21 mouse cellular contexts compared by ENCODE assay signal in genomic region chr2:64947484-64947883, GRCm38 (mm10).
A peak's percentile ranks its signal among the peaks of the same experiment; 100 is the strongest.
DNase-seq lines count a peak whose midpoint lies in the region; ATAC-seq and TF ChIP-seq lines count a peak whose summit lies in the region.
"Had no signal": no experiment of that assay in that cellular context is flagged by ENCODE, and none has a peak within 500 bp of the region (broad histone marks: within the 10 kb centered on the region; RNA-seq: fewer than 3 reads in every experiment).

No protein-coding gene starts in this region.

- no peaks in the 10 kb centered on the region for H3K9me3 ChIP-seq in heart, postnatal 0 days (replicated peaks; ENCODE audit: control insufficient read depth, low read length)
- no peaks in the 10 kb centered on the region for H3K9me3 ChIP-seq in lung, postnatal 0 days (ENCODE audit: low read length)
- H3K9me3 ChIP-seq: G1E; heart, embryonic 10.5 days; hindbrain, embryonic 12.5 days; kidney, embryonic 15.5 days; neural tube, embryonic 12.5 days had no signal

- no peak for TF ChIP-seq EP300 in heart, postnatal 0 days (IDR thresholded peaks at IDR 0.05; ENCODE audit: low read depth)
- no peak for TF ChIP-seq EP300 in lung, postnatal 0 days (IDR thresholded peaks at IDR 0.05)

- no peak for DNase-seq in heart, postnatal 0 days (ENCODE audit: low spot score)
- DNase-seq in heart, adult 9 months (ENCODE audit: low spot score in 2 of 2): no peak
- no peak for DNase-seq in lung, postnatal 0 days (ENCODE audit: low spot score)
- no peak for DNase-seq in lung, postnatal 10 days
- DNase-seq in ES-CJ7 (ENCODE audit: low read depth, low spot score): peak; percentile 38
- no peak for DNase-seq in left cerebral cortex, postnatal 10 days (ENCODE audit: extremely low spot score in 1 of 2, low spot score in 2 of 2)
- DNase-seq in kidney, adult 2 months: no peak
- DNase-seq: adrenal gland, postnatal 36 days; cerebellum, adult 11-12 months; cerebellum, postnatal 14 days; gastrocnemius, postnatal 10 days; heart, postnatal 10 days; lung, postnatal 36 days; spleen, adult 18-20 months had no signal

- no peak overlapping the region for H3K9ac ChIP-seq in heart, postnatal 0 days (replicated peaks; ENCODE audit: low read depth, low read length)
- no peak overlapping the region for H3K9ac ChIP-seq in lung, postnatal 0 days (replicated peaks; ENCODE audit: low read depth)
- H3K9ac ChIP-seq: hindbrain, embryonic 12.5 days; kidney, embryonic 15.5 days; liver, embryonic 14.5 days; neural tube, embryonic 12.5 days had no signal

- H3K4me1 ChIP-seq in heart, postnatal 0 days (ENCODE audit: control insufficient read depth, insufficient read depth): no peaks in the 10 kb centered on the region
- no peaks in the 10 kb centered on the region for H3K4me1 ChIP-seq in lung, postnatal 0 days (ENCODE audit: insufficient read depth, low read depth, low read length)
- no peaks in the 10 kb centered on the region; the same call in 1 of the 2 replicates for H3K4me1 ChIP-seq in kidney, adult 2 months (ENCODE audit: control insufficient read depth, insufficient read depth, low read length)
- H3K4me1 ChIP-seq: heart, embryonic 10.5 days; kidney, embryonic 15.5 days; neural tube, embryonic 12.5 days had no signal

- intact Hi-C loops in left cerebral cortex, postnatal 10 days (cut with DNase I): no loop called here

- no peak overlapping the region for H3K4me3 ChIP-seq in heart, postnatal 0 days (ENCODE audit: low read depth, low read length)
- H3K4me3 ChIP-seq in lung, postnatal 0 days (ENCODE audit: low read depth, low read length): no peak overlapping the region
- no peak overlapping the region for H3K4me3 ChIP-seq in kidney, adult 2 months (ENCODE audit: insufficient read depth, low read depth, low read length)
- H3K4me3 ChIP-seq: heart, embryonic 10.5 days; hindbrain, embryonic 12.5 days; kidney, embryonic 15.5 days; neural tube, embryonic 12.5 days had no signal

- WGBS in heart, postnatal 0 days: 68% methylated on average over 3 of the region's 3 CpGs
- 68% methylated on average over 3 of the region's 3 CpGs for WGBS in lung, postnatal 0 days
- WGBS in kidney, adult 2 months: 73% methylated on average over 3 of the region's 3 CpGs

- no peak overlapping the region for H3K4me2 ChIP-seq in heart, postnatal 0 days (ENCODE audit: low read depth, low read length)
- no peak overlapping the region for H3K4me2 ChIP-seq in lung, postnatal 0 days (replicated peaks; ENCODE audit: low read depth, low read length)
- H3K4me2 ChIP-seq: hindbrain, embryonic 12.5 days; kidney, embryonic 15.5 days; neural tube, embryonic 12.5 days had no signal

- no peak overlapping the region for H3K27ac ChIP-seq in heart, postnatal 0 days (ENCODE audit: low read depth)
- H3K27ac ChIP-seq in lung, postnatal 0 days (ENCODE audit: low read length): no peak overlapping the region
- H3K27ac ChIP-seq in kidney, adult 2 months (ENCODE audit: insufficient read depth, low read depth, low read length): no peak overlapping the region
- H3K27ac ChIP-seq: heart, embryonic 10.5 days; hindbrain, embryonic 12.5 days; kidney, embryonic 15.5 days; liver, embryonic 14.5 days; neural tube, embryonic 12.5 days had no signal

- peaks cover 11% of the 10 kb centered on the region; the same call in 1 of the 2 replicates for H3K36me3 ChIP-seq in heart, postnatal 0 days (replicated peaks; ENCODE audit: control insufficient read depth, insufficient read depth, low read length)
- no peaks in the 10 kb centered on the region for H3K36me3 ChIP-seq in lung, postnatal 0 days (ENCODE audit: insufficient read depth, low read length)
- H3K36me3 ChIP-seq in kidney, adult 2 months (ENCODE audit: control insufficient read depth, insufficient read depth, low read length): no peaks in the 10 kb centered on the region; the same call in 1 of the 2 replicates
- H3K36me3 ChIP-seq: G1E; heart, embryonic 10.5 days; hindbrain, embryonic 12.5 days; kidney, embryonic 15.5 days; neural tube, embryonic 12.5 days had no signal

- no peak for ATAC-seq in heart, postnatal 0 days (ENCODE audit: insufficient read depth, low read depth)
- no peak for ATAC-seq in lung, postnatal 0 days
- ATAC-seq: inflammation-experienced regulatory T-cells, adult 6 months had no signal

- peak; percentile 12; the same call in 1 of the 2 replicates for TF ChIP-seq CTCF in heart, postnatal 0 days (IDR thresholded peaks at IDR 0.05; ENCODE audit: low read depth)
- peak; percentile 52 for TF ChIP-seq CTCF in lung, postnatal 0 days (IDR thresholded peaks at IDR 0.05)
- no peak for TF ChIP-seq CTCF in kidney, adult 2 months (conservative IDR thresholded peaks at IDR 0.05; ENCODE audit: insufficient read depth, insufficient read length, low read depth, low read length)

- no peak for TF ChIP-seq POLR2A in kidney, adult 2 months (IDR thresholded peaks at IDR 0.05; ENCODE audit: low read depth, low read length)

- no peaks in the 10 kb centered on the region for H3K27me3 ChIP-seq in heart, postnatal 0 days (ENCODE audit: control insufficient read depth, insufficient read depth, low read length)
- H3K27me3 ChIP-seq in lung, postnatal 0 days (replicated peaks; ENCODE audit: insufficient read depth, low read length): no peaks in the 10 kb centered on the region
- H3K27me3 ChIP-seq in kidney, adult 2 months (replicated peaks; ENCODE audit: control insufficient read depth, insufficient read depth, low read length): no peaks in the 10 kb centered on the region
- H3K27me3 ChIP-seq: hindbrain, embryonic 12.5 days; kidney, embryonic 15.5 days; neural tube, embryonic 12.5 days had no signal
